Mouse (Mus musculus) megakaryocyte, embryonic 14.5 days (primary cell): ENCODE results near the gene Glcci1. TPM values are rescaled to one million over a fixed set of nuclear protein-coding genes. Genes with fewer than 3 reads are reported as not detected.
"Not testable (repeated sequence)": the region's sequence is repeated elsewhere in the genome, so short reads cannot be mapped to it uniquely, and the experiment has no call there.

Experiments
- H3K27me3 ChIP-seq: replicated peaks from 2 replicates; pipeline ENCODE3; 2012; ENCODE audit warnings: inconsistent platforms
- H3K36me3 ChIP-seq: replicated peaks from 2 replicates; pipeline ENCODE3; 2012; ENCODE audit warnings: low read length, inconsistent platforms, mixed read lengths
- H3K4me1 ChIP-seq: 2 replicates; pipeline ENCODE4 v1.6.1; 2012; ENCODE audit warnings: inconsistent platforms
- H3K4me3 ChIP-seq: replicated peaks from 2 replicates; pipeline ENCODE3; 2012; ENCODE audit warnings: moderate library complexity, mild to moderate bottlenecking, inconsistent platforms
- H3K9me3 ChIP-seq: 2 replicates; pipeline ENCODE4 v1.6.1; 2012; ENCODE audit warnings: inconsistent platforms
- FLI1 ChIP-seq: IDR thresholded peaks from 2 replicates; pipeline ENCODE4 v1.6.1; 2012; ENCODE audit warnings: low read length, inconsistent platforms, mixed read lengths
- GATA1 ChIP-seq: IDR thresholded peaks from 3 replicates; pipeline ENCODE4 v1.6.1; 2012; ENCODE audit warnings: mixed read lengths, low read length, inconsistent platforms, borderline replicate concordance
- polyA plus RNA-seq: library from polyadenylated mRNA; stranded (reverse); fragments of >175 nt; gene quantifications from 2 replicates; pipeline ENCODE4 v1.2.3, GENCODE M21; 2012; ENCODE audit warnings: low replicate concordance; ENCODE audit not compliant: insufficient read depth

The Glcci1 gene
- polyA plus RNA-seq, 1 experiment, result 0.16 TPM

- TF ChIP-seq FLI1 (no peak), GATA1 (no peak)
- Histone ChIP-seq H3K9me3 (no peaks in the 10 kb centered on the region), H3K27me3 (peaks cover 14% of the 10 kb centered on the region), H3K4me1 (peaks cover 27% of the 10 kb centered on the region), H3K4me3 (peak overlapping the region; percentile 94), H3K36me3 (no peaks in the 10 kb centered on the region)
Observed at GRCm38 (mm10) chr6:8509961-8510863, 812 bp downstream of the Glcci1 start.

- Histone ChIP-seq H3K27me3 (peaks cover 14% of the 10 kb centered on the region), H3K4me3 (peak overlapping the region; percentile 94), H3K4me1 (peaks cover 24% of the 10 kb centered on the region), H3K9me3 (no peaks in the 10 kb centered on the region), H3K36me3 (no peaks in the 10 kb centered on the region)
- TF ChIP-seq GATA1, result no peak
- no peak for TF ChIP-seq FLI1
Observed at GRCm38 (mm10) chr6:8510864-8511428, 1.5 kb downstream of the Glcci1 start.

- Histone ChIP-seq H3K36me3 (no peaks in the 10 kb centered on the region), H3K4me3 (no peak overlapping the region), H3K27me3 (peaks cover 14% of the 10 kb centered on the region), H3K9me3 (no peaks in the 10 kb centered on the region), H3K4me1 (peaks cover 24% of the 10 kb centered on the region)
- TF ChIP-seq GATA1 (no peak), FLI1 (no peak)
Observed at GRCm38 (mm10) chr6:8511447-8511846, 2.0 kb downstream of the Glcci1 start.

DNA sequence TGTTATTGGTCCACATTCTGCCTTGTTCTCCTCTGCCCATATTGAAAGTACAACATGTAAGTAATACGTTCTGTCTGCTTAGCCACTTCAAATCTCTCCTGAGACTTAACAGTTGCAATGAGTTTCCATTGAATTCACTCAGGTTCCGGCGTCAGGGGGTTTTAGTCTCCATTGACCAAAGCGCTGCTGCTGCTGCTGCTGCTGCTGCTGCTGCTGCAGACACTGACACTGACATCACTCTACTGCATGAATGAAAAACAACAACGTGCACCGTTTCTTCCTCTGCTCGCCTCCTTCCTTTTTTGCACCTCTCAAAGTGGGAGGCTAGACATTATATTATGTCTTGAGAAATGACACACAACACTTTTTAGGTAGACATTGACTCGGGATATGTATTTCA, 3.0 kb downstream of the Glcci1 start:
- no peaks in the 10 kb centered on the region for H3K36me3 ChIP-seq
- peaks cover 24% of the 10 kb centered on the region for H3K4me1 ChIP-seq
- H3K27me3 ChIP-seq, result peaks cover 14% of the 10 kb centered on the region
- H3K4me3 ChIP-seq, result no peak overlapping the region
- TF ChIP-seq GATA1, result no peak
- TF ChIP-seq FLI1, result no peak
- no peaks in the 10 kb centered on the region for H3K9me3 ChIP-seq

DNA sequence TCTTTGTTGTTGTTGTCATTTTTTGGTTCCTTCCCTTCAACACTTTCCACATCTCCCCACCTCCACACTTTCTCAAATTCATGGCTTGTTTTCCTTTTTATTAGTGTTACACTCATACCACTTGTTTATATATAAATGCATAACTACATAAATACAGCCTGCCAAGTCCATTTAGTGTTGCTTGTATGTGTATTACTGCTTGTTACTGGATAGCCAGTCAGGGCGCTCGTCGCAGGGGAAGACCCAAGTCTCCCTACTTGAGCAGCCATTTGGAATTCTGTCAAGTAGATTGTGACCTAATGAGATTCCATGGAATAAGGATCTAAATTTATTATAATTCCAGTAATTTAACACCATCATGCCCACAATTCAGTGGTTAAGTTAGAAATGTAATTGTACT, 10.3 kb downstream of the Glcci1 start:
- Histone ChIP-seq H3K9me3 (no peaks in the 10 kb centered on the region), H3K27me3 (no peaks in the 10 kb centered on the region), H3K36me3 (no peaks in the 10 kb centered on the region), H3K4me3 (no peak overlapping the region), H3K4me1 (peaks cover 4% of the 10 kb centered on the region; the same call in 1 of the 2 replicates)
- TF ChIP-seq GATA1 (no peak), FLI1 (no peak)

GRCm38 (mm10) chr6:8521231-8521630, 11.8 kb downstream of the Glcci1 start:
- no peak overlapping the region for H3K4me3 ChIP-seq
- H3K36me3 ChIP-seq, result no peaks in the 10 kb centered on the region
- peaks cover 4% of the 10 kb centered on the region; the same call in 1 of the 2 replicates for H3K4me1 ChIP-seq
- TF ChIP-seq FLI1, result no peak
- H3K27me3 ChIP-seq, result no peaks in the 10 kb centered on the region
- H3K9me3 ChIP-seq, result no peaks in the 10 kb centered on the region

DNA sequence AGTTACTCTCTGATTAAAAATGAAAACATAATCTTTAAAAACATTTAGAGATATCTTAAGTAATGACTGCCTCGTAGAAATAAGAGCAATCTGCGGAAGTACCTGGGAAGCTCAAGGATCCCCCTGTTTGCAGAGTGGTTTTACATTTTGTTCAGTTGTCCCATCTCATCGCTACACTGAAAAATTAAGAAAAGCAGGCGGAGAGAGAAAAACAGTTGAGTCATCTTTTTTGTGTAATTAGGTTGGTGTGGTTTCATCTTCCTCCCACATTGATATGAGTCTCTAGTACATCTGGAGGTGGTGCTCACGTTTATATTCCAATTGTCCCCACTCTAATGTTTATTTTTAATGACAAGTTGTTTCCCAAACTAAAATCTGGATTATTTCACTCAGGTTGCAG, 15.3 kb downstream of the Glcci1 start:
- TF ChIP-seq FLI1, result no peak
- TF ChIP-seq GATA1, result no peak
- Histone ChIP-seq H3K9me3 (no peaks in the 10 kb centered on the region), H3K4me1 (peaks cover 4% of the 10 kb centered on the region; the same call in 1 of the 2 replicates), H3K36me3 (no peaks in the 10 kb centered on the region), H3K4me3 (no peak overlapping the region), H3K27me3 (no peaks in the 10 kb centered on the region)

DNA sequence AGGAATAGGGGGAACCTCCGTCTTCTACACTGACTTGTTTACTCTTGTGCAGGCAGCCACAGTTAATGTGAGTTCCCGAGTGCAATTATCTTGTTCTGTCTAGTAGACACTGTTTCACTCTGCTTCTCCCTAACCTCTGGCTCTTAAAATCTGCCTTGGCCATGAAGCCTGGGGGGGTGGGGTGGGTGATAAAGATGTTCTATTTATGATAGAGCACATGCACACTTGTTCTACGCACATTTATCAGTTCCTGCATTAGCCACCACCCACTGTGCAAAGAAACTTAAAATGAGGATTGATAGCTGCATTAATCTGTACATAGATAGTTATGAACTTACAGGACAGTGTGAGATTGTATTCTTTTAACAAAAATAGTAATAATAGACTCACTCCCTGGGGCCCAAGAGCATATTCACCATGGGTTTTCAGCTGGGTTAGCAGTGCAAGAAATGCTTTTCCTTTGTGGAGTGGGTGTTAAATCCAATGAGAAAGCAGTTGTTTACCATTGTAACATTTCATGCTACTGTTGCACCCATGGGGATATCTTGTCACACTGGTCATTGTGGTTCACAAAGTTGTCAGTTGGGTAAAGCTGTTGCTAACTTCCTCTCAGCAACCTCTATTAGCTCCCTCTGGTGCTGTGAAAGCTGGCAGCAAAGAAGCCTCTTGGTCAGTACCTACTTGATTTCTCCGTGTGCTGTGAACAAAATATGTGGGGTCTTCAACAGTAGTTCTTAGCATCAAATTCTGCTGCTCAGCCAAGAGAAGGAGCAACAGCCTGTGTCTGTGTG, 21.9 kb downstream of the Glcci1 start:
- H3K27me3 ChIP-seq, result no peaks in the 10 kb centered on the region
- peak overlapping the region; percentile 40 for H3K4me3 ChIP-seq
- TF ChIP-seq FLI1, result no peak
- no peak for TF ChIP-seq GATA1
- no peaks in the 10 kb centered on the region for H3K36me3 ChIP-seq
- H3K9me3 ChIP-seq, result no peaks in the 10 kb centered on the region
- H3K4me1 ChIP-seq, result peaks cover 11% of the 10 kb centered on the region

GRCm38 (mm10) chr6:8536944-8537343, 27.5 kb downstream of the Glcci1 start:
- TF ChIP-seq GATA1, result no peak
- TF ChIP-seq FLI1, result no peak
- Histone ChIP-seq H3K4me1 (no peaks in the 10 kb centered on the region), H3K36me3 (no peaks in the 10 kb centered on the region), H3K27me3 (no peaks in the 10 kb centered on the region), H3K4me3 (no peak overlapping the region), H3K9me3 (no peaks in the 10 kb centered on the region)

GRCm38 (mm10) chr6:8541531-8541930, 32.1 kb downstream of the Glcci1 start:
- H3K9me3 ChIP-seq, H3K4me3 ChIP-seq, H3K36me3 ChIP-seq, H3K4me1 ChIP-seq, H3K27me3 ChIP-seq: not testable (repeated sequence)
